ENCODE assay signal across 21 mouse cellular contexts in the genomic region with DNA sequence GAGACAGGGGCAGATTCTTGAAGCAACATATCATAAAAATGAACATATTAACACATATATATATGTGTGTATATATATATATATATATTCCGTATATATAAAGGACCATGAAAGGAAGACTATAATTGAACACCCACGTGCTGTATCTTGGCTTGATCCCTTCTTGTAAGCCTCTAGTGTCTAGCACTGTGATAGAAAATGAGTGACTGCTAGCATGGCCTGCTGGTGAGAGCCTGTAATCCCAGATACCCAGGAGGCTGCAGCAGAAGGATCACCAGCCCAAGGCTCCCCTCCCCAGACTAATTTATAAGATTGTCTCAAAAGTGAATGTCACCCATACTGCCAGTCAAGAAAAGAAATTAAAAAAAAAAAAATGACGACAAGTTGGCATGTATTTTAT.
A peak's percentile ranks its signal among the peaks of the same experiment; 100 is the strongest.
DNase-seq lines count a peak whose midpoint lies in the region; ATAC-seq and TF ChIP-seq lines count a peak whose summit lies in the region.
"Had no signal": no experiment of that assay in that cellular context is flagged by ENCODE, and none has a peak within 500 bp of the region (broad histone marks: within the 10 kb centered on the region; RNA-seq: fewer than 3 reads in every experiment).

No protein-coding gene starts in this region.

- H3K27ac ChIP-seq in forebrain, postnatal 0 days (ENCODE audit: low read depth, low read length): no peak overlapping the region
- H3K27ac ChIP-seq in forebrain, embryonic 14.5 days (ENCODE audit: low read depth, low read length): no peak overlapping the region
- H3K27ac ChIP-seq in heart, postnatal 0 days (ENCODE audit: low read depth): no peak overlapping the region

- no peaks in the 10 kb centered on the region for H3K27me3 ChIP-seq in forebrain, postnatal 0 days (ENCODE audit: insufficient read depth, low read length)
- H3K27me3 ChIP-seq in forebrain, embryonic 14.5 days (replicated peaks; ENCODE audit: control insufficient read depth, insufficient read depth, low read length): no peaks in the 10 kb centered on the region
- H3K27me3 ChIP-seq in heart, postnatal 0 days (ENCODE audit: control insufficient read depth, insufficient read depth, low read length): no peaks in the 10 kb centered on the region
- H3K27me3 ChIP-seq: CH12.LX, Patski had no signal

- WGBS in forebrain, postnatal 0 days: 75% methylated on average over 3 of the region's 3 CpGs
- whole genome bisulfite sequencing in forebrain, embryonic 14.5 days: 84% methylated on average over 3 of the region's 3 CpGs
- 72% methylated on average over 3 of the region's 3 CpGs for WGBS in heart, postnatal 0 days

- no peak for TF ChIP-seq CTCF in forebrain, postnatal 0 days (IDR thresholded peaks at IDR 0.05; ENCODE audit: low read depth)
- TF ChIP-seq CTCF in heart, postnatal 0 days (IDR thresholded peaks at IDR 0.05; ENCODE audit: low read depth): peak; percentile 15; the same call in 1 of the 2 replicates

- no peak overlapping the region for H3K9ac ChIP-seq in forebrain, postnatal 0 days
- no peak overlapping the region for H3K9ac ChIP-seq in forebrain, embryonic 14.5 days (ENCODE audit: low read length)
- H3K9ac ChIP-seq in heart, postnatal 0 days (replicated peaks; ENCODE audit: low read depth, low read length): no peak overlapping the region

- no peaks in the 10 kb centered on the region for H3K9me3 ChIP-seq in forebrain, postnatal 0 days (ENCODE audit: low read length)
- no peaks in the 10 kb centered on the region for H3K9me3 ChIP-seq in forebrain, embryonic 14.5 days (replicated peaks; ENCODE audit: control insufficient read depth, low read length)
- H3K9me3 ChIP-seq in heart, postnatal 0 days (replicated peaks; ENCODE audit: control insufficient read depth, low read length): no peaks in the 10 kb centered on the region
- H3K9me3 ChIP-seq: G1E had no signal

- DNase-seq in forebrain, postnatal 0 days: no peak
- DNase-seq in forebrain, embryonic 14.5 days (ENCODE audit: low spot score): no peak
- DNase-seq in heart, adult 11 months: peak; percentile 61
- DNase-seq in heart, postnatal 36 days: no peak
- no peak for DNase-seq in heart, postnatal 0 days (ENCODE audit: low spot score)
- no peak for DNase-seq in heart, adult 9 months (ENCODE audit: low spot score in 2 of 2)
- DNase-seq: adrenal gland, adult 2 months; adrenal gland, adult 8-10 months; adrenal gland, postnatal 10 days; adrenal gland, postnatal 14 days; adrenal gland, postnatal 25 days; adrenal gland, postnatal 36 days; B cell, adult 2 months; cerebellum, adult 11 months; cerebellum, adult 11-12 months; cerebellum, adult 18-20 months had no signal

- no peak for TF ChIP-seq EP300 in heart, postnatal 0 days (IDR thresholded peaks at IDR 0.05; ENCODE audit: low read depth)

- H3K4me3 ChIP-seq in forebrain, postnatal 0 days (ENCODE audit: low read depth, low read length): no peak overlapping the region
- H3K4me3 ChIP-seq in forebrain, embryonic 14.5 days (ENCODE audit: low read depth, low read length): no peak overlapping the region
- H3K4me3 ChIP-seq in heart, postnatal 0 days (ENCODE audit: low read depth, low read length): no peak overlapping the region

- no peak overlapping the region for H3K4me2 ChIP-seq in forebrain, postnatal 0 days (ENCODE audit: low read depth)
- no peak overlapping the region for H3K4me2 ChIP-seq in forebrain, embryonic 14.5 days (ENCODE audit: low read length)
- no peak overlapping the region for H3K4me2 ChIP-seq in heart, postnatal 0 days (ENCODE audit: low read depth, low read length)

- intact Hi-C loops in heart, postnatal 36 days (cut with DNase I): no loop called here

- H3K36me3 ChIP-seq in forebrain, postnatal 0 days (ENCODE audit: insufficient read depth): no peaks in the 10 kb centered on the region
- no peaks in the 10 kb centered on the region for H3K36me3 ChIP-seq in forebrain, embryonic 14.5 days (ENCODE audit: control insufficient read depth, insufficient read depth, low read length)
- no peaks in the 10 kb centered on the region for H3K36me3 ChIP-seq in heart, postnatal 0 days (replicated peaks; ENCODE audit: control insufficient read depth, insufficient read depth, low read length)

- H3K4me1 ChIP-seq in forebrain, postnatal 0 days (ENCODE audit: insufficient read depth): no peaks in the 10 kb centered on the region
- no peaks in the 10 kb centered on the region for H3K4me1 ChIP-seq in forebrain, embryonic 14.5 days (ENCODE audit: control insufficient read depth, insufficient read depth, low read length)
- peaks cover 10% of the 10 kb centered on the region for H3K4me1 ChIP-seq in heart, postnatal 0 days (ENCODE audit: control insufficient read depth, insufficient read depth)

- ATAC-seq in forebrain, postnatal 0 days: peak; percentile 71
- ATAC-seq in forebrain, embryonic 14.5 days: no peak
- no peak for ATAC-seq in heart, postnatal 0 days (ENCODE audit: insufficient read depth, low read depth)
- ATAC-seq: activated CD4-positive, CD25-positive, alpha-beta regulatory T cell, adult 4 months; CD4-positive, CD25-positive, alpha-beta regulatory T cell, adult 4 months; Patski had no signal
